Mouse (Mus musculus): ENCODE data around the gene Usp33.

- TF ChIP-seq CTCF (IDR thresholded peaks at IDR 0.05; ENCODE audit: low read depth) (no peak), EP300 (IDR thresholded peaks at IDR 0.05; ENCODE audit: low read depth) (no peak)
These were observed 1.9 kb downstream of the Usp33 start for GRCm38 (mm10) chr3:152348011-152348830.

Data from heart, postnatal 0 days (tissue).